Mouse (Mus musculus): Measurements from ENCODE around the gene Bcr. TPM values are rescaled to one million over a fixed set of nuclear protein-coding genes. Genes with fewer than 3 reads are reported as not detected.

Bcr gene
- polyA plus RNA-seq, 1 experiment from 2014 or later, result 38.8 TPM

- ChIA-PET CTCF (no interaction called here), POLR2A (interaction anchor here (0.7 to 1.4 kb wide), 4 partner anchors 11 to 28 kb away, joined by 3 to 4 read pairs (median 4); partner anchors contain the start of gene Specc1l)
- no peak for TF ChIP-seq CTCF (IDR thresholded peaks at IDR 0.05)
- H3K27me3 ChIP-seq, result no peaks in the 10 kb centered on the region
- in situ Hi-C loops (cut with MboI; ENCODE audit: low pct_unique_long_range_greater_than_20kb), result no loop called here
- ATAC-seq (no peak), DNase-seq (ENCODE audit: low read depth, low spot score) (no peak)
Observed at GRCm38 (mm10) chr10:75224154-75224553, 163.8 kb downstream of the Bcr start.

GRCm38 (mm10) chr10:75224630-75225029, 164.2 kb downstream of the Bcr start:
- no peak for ATAC-seq
- POLR2A ChIA-PET, result interaction anchor here (1.2 kb wide), 1 partner anchor 13 kb away, joined by 4 read pairs; the partner anchor contains the start of gene Specc1l
- DNase-seq (ENCODE audit: low read depth, low spot score), result no peak
- CTCF ChIA-PET, result no interaction called here
- no peaks in the 10 kb centered on the region for H3K27me3 ChIP-seq
- in situ Hi-C loops (cut with MboI; ENCODE audit: low pct_unique_long_range_greater_than_20kb), result no loop called here
- TF ChIP-seq CTCF (IDR thresholded peaks at IDR 0.05), result no peak

- POLR2A ChIA-PET, result no interaction called here
- ATAC-seq (no peak), DNase-seq (ENCODE audit: low read depth, low spot score) (no peak)
- in situ Hi-C loops (cut with MboI; ENCODE audit: low pct_unique_long_range_greater_than_20kb), result no loop called here
- CTCF ChIA-PET, result interaction anchor here (1.2 to 2.4 kb wide), 4 partner anchors 12 to 46 kb away, joined by 3 to 9 read pairs (median 6); no protein-coding TSS in a partner anchor
- TF ChIP-seq CTCF (IDR thresholded peaks at IDR 0.05), result no peak
- no peaks in the 10 kb centered on the region for H3K27me3 ChIP-seq
Observed at GRCm38 (mm10) chr10:75227381-75227780, 167.0 kb downstream of the Bcr start.

GRCm38 (mm10) chr10:75230572-75230971, 170.2 kb downstream of the Bcr start:
- ChIA-PET CTCF (interaction anchor here (1.2 kb wide), 1 partner anchor 16 kb away, joined by 4 read pairs; no protein-coding TSS in a partner anchor), POLR2A (no interaction called here)
- ATAC-seq (no peak), DNase-seq (ENCODE audit: low read depth, low spot score) (peak; percentile 27)
- H3K27me3 ChIP-seq, result no peaks in the 10 kb centered on the region
- in situ Hi-C loops (cut with MboI; ENCODE audit: low pct_unique_long_range_greater_than_20kb), result no loop called here
- TF ChIP-seq CTCF (IDR thresholded peaks at IDR 0.05), result no peak

DNA sequence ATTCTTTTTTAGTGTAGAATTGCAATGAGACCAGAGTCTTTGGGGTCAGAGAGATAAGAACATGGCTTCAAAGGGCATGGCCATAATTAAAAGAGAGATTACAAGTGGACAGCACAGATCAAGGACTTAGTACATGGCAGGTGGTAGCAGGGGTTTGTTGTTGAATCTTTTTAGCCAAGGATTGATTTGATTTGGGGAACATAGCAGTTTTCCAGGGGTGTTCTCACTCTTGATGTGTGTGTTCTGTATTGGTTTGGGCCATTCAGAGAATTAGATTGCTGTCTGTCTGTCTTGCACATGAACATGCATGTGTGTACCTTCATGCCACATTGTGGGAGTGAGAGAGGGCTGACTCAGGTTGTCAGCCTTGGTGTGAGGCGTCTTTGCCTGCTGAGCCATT, 171.5 kb downstream of the Bcr start:
- CTCF ChIA-PET, result no interaction called here

DNA sequence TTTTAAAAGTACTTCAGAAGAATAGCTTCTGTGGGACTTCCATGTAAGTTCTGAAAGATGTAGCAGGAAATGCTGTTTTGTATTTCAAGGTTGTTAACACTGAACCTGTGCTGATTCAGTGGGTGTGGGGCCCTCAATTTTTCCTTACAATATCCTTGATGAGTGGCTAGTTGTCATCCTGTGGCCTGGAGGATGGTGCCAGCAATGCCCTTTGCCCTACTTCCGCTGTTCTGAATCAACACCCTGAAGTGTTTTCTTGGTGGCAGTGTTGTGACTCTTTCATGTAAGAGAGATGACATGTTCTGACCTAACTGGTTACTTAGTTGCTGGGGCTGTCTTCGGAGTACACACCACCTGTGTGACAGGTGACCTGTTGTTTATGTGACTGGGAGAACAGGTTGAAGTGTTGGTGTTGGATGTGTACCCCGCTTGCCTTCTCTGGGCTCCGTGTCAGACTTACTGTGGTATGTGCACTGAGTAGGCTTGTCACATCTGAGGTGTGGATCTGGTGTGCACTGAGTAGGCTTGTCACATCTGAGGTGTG, 172.3 kb downstream of the Bcr start:
- CTCF ChIA-PET, result no interaction called here
- in situ Hi-C loops (cut with MboI; ENCODE audit: low pct_unique_long_range_greater_than_20kb), result no loop called here
- POLR2A ChIA-PET, result no interaction called here
- ATAC-seq, result no peak
- TF ChIP-seq CTCF (IDR thresholded peaks at IDR 0.05), result no peak
- no peaks in the 10 kb centered on the region for H3K27me3 ChIP-seq
- DNase-seq (ENCODE audit: low read depth, low spot score), result no peak

More for the DNA sequence above, 171.5 kb downstream of the Bcr start:
- in situ Hi-C loops (cut with MboI; ENCODE audit: low pct_unique_long_range_greater_than_20kb), result no loop called here
- no peaks in the 10 kb centered on the region for H3K27me3 ChIP-seq
- DNase-seq (ENCODE audit: low read depth, low spot score) (no peak), ATAC-seq (no peak)
- POLR2A ChIA-PET, result no interaction called here
- TF ChIP-seq CTCF (IDR thresholded peaks at IDR 0.05), result no peak

GRCm38 (mm10) chr10:75233489-75233888, 173.1 kb downstream of the Bcr start:
- CTCF ChIA-PET, result no interaction called here

More at GRCm38 (mm10) chr10:75233489-75233888, 173.1 kb downstream of the Bcr start:
- ATAC-seq (no peak), DNase-seq (ENCODE audit: low read depth, low spot score) (no peak)
- in situ Hi-C loops (cut with MboI; ENCODE audit: low pct_unique_long_range_greater_than_20kb), result no loop called here
- no peak for TF ChIP-seq CTCF (IDR thresholded peaks at IDR 0.05)
- POLR2A ChIA-PET, result no interaction called here
- H3K27me3 ChIP-seq, result no peaks in the 10 kb centered on the region

Other genes starting within 250 kb of the Bcr start
- 5.6 TPM for gene Gnaz, start 93.4 kb upstream of the Bcr start, polyA plus RNA-seq (2021)
- gene Rsph14, start 28.0 kb upstream of the Bcr start, polyA plus RNA-seq (2021), result not detected
- gene Rab36, start 23.5 kb upstream of the Bcr start, polyA plus RNA-seq (2021), result 16.3 TPM
- gene Specc1l, start 151.5 kb downstream of the Bcr start, polyA plus RNA-seq (2021), result 45.8 TPM

Measured in Patski (cell line).